Mouse (Mus musculus) CH12.LX (cell line): ENCODE results near the gene Tmem178b. TPM values are rescaled to one million over a fixed set of nuclear protein-coding genes. Genes with fewer than 3 reads are reported as not detected.

Experiments
- DNase-seq: peaks from one replicate; pipeline ENCODE4 v3.0.0-alpha.2; 2013; ENCODE audit errors: extremely low read depth
- H3K27ac ChIP-seq: 2 replicates; pipeline ENCODE4 v1.5.1; 2012; ENCODE audit warnings: low read depth, mild to moderate bottlenecking, control low read depth, moderate library complexity; ENCODE audit not compliant: insufficient read depth
- H3K27me3 ChIP-seq: replicated peaks from 2 replicates; pipeline ENCODE3; 2012; ENCODE audit warnings: inconsistent platforms
- H3K36me3 ChIP-seq, 2 experiments: replicated peaks in 1 of 2; 2 replicates each; pipeline versions ENCODE3 to v1.6.1; 2012; ENCODE audit warnings: inconsistent platforms in 1 of 2, low read length in 1 of 2, mild to moderate bottlenecking in 1 of 2, mixed read lengths in 1 of 2, moderate library complexity in 1 of 2; ENCODE audit not compliant: control insufficient read depth in 1 of 2, insufficient read depth in 1 of 2
- H3K4me1 ChIP-seq, 2 experiments: 2 replicates each; pipeline ENCODE4 v1.6.1; 2012; ENCODE audit warnings: inconsistent platforms in 1 of 2, moderate library complexity in 1 of 2; ENCODE audit not compliant: insufficient read depth in 2 of 2, control insufficient read depth in 1 of 2
- H3K4me2 ChIP-seq: 2 replicates; pipeline ENCODE4 v1.6.1; 2012; ENCODE audit warnings: low read depth, mild to moderate bottlenecking, control low read depth; ENCODE audit not compliant: poor library complexity, insufficient read depth, severe bottlenecking
- H3K4me3 ChIP-seq, 3 experiments: fragments of 150-350 bp in 1 of 3; sonication (generic) in 1 of 3; replicated peaks in 1 of 3; 2 replicates each; pipeline versions ENCODE3 to v1.5.1; 2011 to 2012; ENCODE audit warnings: low read depth in 2 of 3, low read length in 2 of 3, mild to moderate bottlenecking in 2 of 3, moderate library complexity in 2 of 3, control low read depth in 1 of 3, improper control_type of control experiment in 1 of 3, inconsistent platforms in 1 of 3, mixed read lengths in 1 of 3; ENCODE audit not compliant: poor library complexity in 1 of 3
- H3K79me2 ChIP-seq: replicated peaks from 2 replicates; pipeline ENCODE4 v1.6.1; 2012; ENCODE audit warnings: mild to moderate bottlenecking, moderate library complexity; ENCODE audit not compliant: control insufficient read depth, poor library complexity, insufficient read depth, severe bottlenecking; ENCODE audit errors: extremely low read depth
- H3K9ac ChIP-seq: 2 replicates; pipeline ENCODE4 v1.6.1; 2012; ENCODE audit warnings: low read depth, mild to moderate bottlenecking, control low read depth, moderate library complexity; ENCODE audit not compliant: insufficient read depth
- H3K9me3 ChIP-seq: replicated peaks from 2 replicates; pipeline ENCODE3; 2012; ENCODE audit warnings: low read length, inconsistent platforms, mixed read lengths
- CHD1 ChIP-seq: IDR thresholded peaks from 2 replicates; pipeline ENCODE4 v1.6.1; 2012; ENCODE audit warnings: low read depth, low read length, improper control_type of control experiment, inconsistent platforms
- CTCF ChIP-seq, 2 experiments: IDR thresholded peaks in 1 of 2; conservative IDR thresholded peaks in 1 of 2; 2 replicates each; pipeline ENCODE4 v1.5.1; 2011 to 2012; ENCODE audit warnings: low read depth in 2 of 2, low read length in 2 of 2, improper control_type of control experiment in 1 of 2, inconsistent platforms in 1 of 2, mild to moderate bottlenecking in 1 of 2, moderate library complexity in 1 of 2
- E2F4 ChIP-seq: IDR thresholded peaks from 2 replicates; pipeline ENCODE4 v1.6.1; 2011; ENCODE audit warnings: low read depth, low read length, improper control_type of control experiment; ENCODE audit not compliant: insufficient replicate concordance
- ELF1 ChIP-seq: IDR thresholded peaks from 2 replicates; pipeline ENCODE4 v1.6.1; 2014; ENCODE audit warnings: low read depth, mild to moderate bottlenecking, inconsistent platforms, low read length, improper control_type of control experiment
- ETS1 ChIP-seq: conservative IDR thresholded peaks from 2 replicates; pipeline ENCODE4 v1.6.1; 2012; ENCODE audit warnings: low read depth, mild to moderate bottlenecking, inconsistent platforms, low read length, improper control_type of control experiment, moderate library complexity
- GABPA ChIP-seq: IDR thresholded peaks from 2 replicates; pipeline ENCODE4 v1.6.1; 2012; ENCODE audit warnings: low read depth, low read length, improper control_type of control experiment, inconsistent platforms; ENCODE audit not compliant: insufficient replicate concordance
- HCFC1 ChIP-seq: IDR thresholded peaks from 2 replicates; pipeline ENCODE4 v1.6.1; 2012; ENCODE audit warnings: low read depth, mild to moderate bottlenecking, inconsistent platforms, low read length, improper control_type of control experiment
- JUN ChIP-seq: IDR thresholded peaks from 2 replicates; pipeline ENCODE4 v1.6.1; 2011; ENCODE audit warnings: low read depth, mild to moderate bottlenecking, low read length, improper control_type of control experiment, moderate library complexity; ENCODE audit not compliant: insufficient read depth
- JUND ChIP-seq: conservative IDR thresholded peaks from 2 replicates; pipeline ENCODE4 v1.6.1; 2011; ENCODE audit warnings: low read depth, low read length, improper control_type of control experiment
- KAT2A ChIP-seq: IDR thresholded peaks from 2 replicates; pipeline ENCODE4 v1.6.1; 2012; ENCODE audit warnings: low read length, improper control_type of control experiment, inconsistent platforms; ENCODE audit not compliant: insufficient replicate concordance
- MAZ ChIP-seq: IDR thresholded peaks from 2 replicates; pipeline ENCODE4 v1.6.1; 2012; ENCODE audit warnings: low read depth, mild to moderate bottlenecking, inconsistent platforms, low read length, improper control_type of control experiment, moderate library complexity
- MEF2A ChIP-seq: IDR thresholded peaks from 2 replicates; pipeline ENCODE4 v1.6.1; 2014; ENCODE audit warnings: low read depth, mild to moderate bottlenecking, inconsistent platforms, low read length, improper control_type of control experiment, borderline replicate concordance
- MXI1 ChIP-seq: IDR thresholded peaks from 2 replicates; pipeline ENCODE4 v1.6.1; 2011; ENCODE audit warnings: mild to moderate bottlenecking, low read depth, low read length, improper control_type of control experiment
- NRF1 ChIP-seq: IDR thresholded peaks from 2 replicates; pipeline ENCODE4 v1.6.1; 2014; ENCODE audit warnings: low read depth, mild to moderate bottlenecking, inconsistent platforms, low read length, improper control_type of control experiment, moderate library complexity
- PAX5 ChIP-seq: IDR thresholded peaks from 2 replicates; pipeline ENCODE4 v1.6.1; 2012; ENCODE audit warnings: low read length, inconsistent platforms, mixed read lengths
- SMC3 ChIP-seq: IDR thresholded peaks from 2 replicates; pipeline ENCODE4 v1.6.1; 2011; ENCODE audit warnings: low read depth, low read length, improper control_type of control experiment
- TBP ChIP-seq: conservative IDR thresholded peaks from 2 replicates; pipeline ENCODE4 v1.6.1; 2011; ENCODE audit warnings: low read depth, low read length, improper control_type of control experiment
- TCF12 ChIP-seq: IDR thresholded peaks from 2 replicates; pipeline ENCODE4 v1.6.1; 2014; ENCODE audit warnings: low read depth, mild to moderate bottlenecking, inconsistent platforms, low read length, improper control_type of control experiment
- UBTF ChIP-seq: IDR thresholded peaks from 2 replicates; pipeline ENCODE4 v1.6.1; 2012; ENCODE audit warnings: low read depth, mild to moderate bottlenecking, inconsistent platforms, low read length, improper control_type of control experiment, moderate library complexity
- USF1 ChIP-seq: IDR thresholded peaks from 2 replicates; pipeline ENCODE4 v1.6.1; 2014; ENCODE audit warnings: low read depth, mild to moderate bottlenecking, inconsistent platforms, low read length, improper control_type of control experiment
- USF2 ChIP-seq: conservative IDR thresholded peaks from 2 replicates; pipeline ENCODE4 v1.6.1; 2011; ENCODE audit warnings: low read depth, low read length, improper control_type of control experiment
- ZC3H11A ChIP-seq: IDR thresholded peaks from 2 replicates; pipeline ENCODE4 v1.6.1; 2012; ENCODE audit warnings: low read depth, mild to moderate bottlenecking, inconsistent platforms, low read length, improper control_type of control experiment
- ZMIZ1 ChIP-seq: IDR thresholded peaks from 2 replicates; pipeline ENCODE4 v1.6.1; 2012; ENCODE audit warnings: low read depth, mild to moderate bottlenecking, inconsistent platforms, low read length, improper control_type of control experiment
- ZNF384 ChIP-seq: IDR thresholded peaks from 2 replicates; pipeline ENCODE4 v1.6.1; 2012; ENCODE audit warnings: low read depth, low read length, improper control_type of control experiment, inconsistent platforms
- dilution Hi-C: fragments of 300-500 bp; cut with MboI; formaldehyde crosslinking; loops from 2 replicates; pipeline ENCODE4 v1.14.3; 2020; ENCODE audit warnings: low sequenced_read_pairs; ENCODE audit not compliant: extremely low pct_unique_long_range_greater_than_20kb, extremely low pct_ligation_motif_present
- in situ Hi-C: fragments of 300-500 bp; cut with MboI; formaldehyde crosslinking; loops from 3 replicates; pipeline ENCODE4 v1.14.3; 2019; ENCODE audit warnings: low sequenced_read_pairs, low pct_ligation_motif_present, low pct_unique_long_range_greater_than_20kb, mixed read lengths
- polyA plus RNA-seq: library from polyadenylated mRNA; unstranded; fragments of >175 nt; gene quantifications from 2 replicates; pipeline ENCODE4 v1.2.1, GENCODE M21; 2012; ENCODE audit warnings: low read depth; ENCODE audit not compliant: insufficient read length
- total RNA-seq, 2 experiments: library from RNA; depleted of rRNA; stranded (reverse); fragments of 300-350 nt in 1 of 2; fragments of >200 nt in 1 of 2; gene quantifications; 2 replicates each; pipeline ENCODE4 v1.2.3; 2012 to 2014

Tmem178b gene
- total and polyA plus RNA-seq, 3 experiments: not detected

- Histone ChIP-seq H3K36me3 (no peaks in the 10 kb centered on the region), H3K4me2 (no peak overlapping the region), H3K27me3 (no peaks in the 10 kb centered on the region), H3K79me2 (no peaks in the 10 kb centered on the region), H3K9ac (no peak overlapping the region), H3K9me3 (peaks cover 19% of the 10 kb centered on the region), H3K27ac (no peak overlapping the region), H3K4me1 (no peaks in the 10 kb centered on the region), H3K4me3 (no peak overlapping the region)
- no peak for TF ChIP-seq NRF1
- no peak for TF ChIP-seq MXI1
- TF ChIP-seq HCFC1: no peak
- TF ChIP-seq E2F4: no peak
- TF ChIP-seq ZNF384: no peak
- TF ChIP-seq UBTF: no peak
- TF ChIP-seq TBP: no peak
- TF ChIP-seq MAZ: no peak
- no peak for TF ChIP-seq USF2
- TF ChIP-seq JUN: no peak
- no peak for TF ChIP-seq TCF12
- no peak for TF ChIP-seq ELF1
- TF ChIP-seq KAT2A: no peak
- no peak for TF ChIP-seq USF1
- TF ChIP-seq JUND: no peak
- in situ Hi-C loops: no loop called here
- dilution Hi-C loops: no loop called here
- DNase-seq: no peak
These were observed 3.4 kb downstream of the Tmem178b start for GRCm38 (mm10) chr6:39876444-39876843.

- H3K4me3 ChIP-seq: no peak overlapping the region
- dilution Hi-C loops: no loop called here
- no peaks in the 10 kb centered on the region for H3K36me3 ChIP-seq
- no peak overlapping the region for H3K9ac ChIP-seq
- H3K79me2 ChIP-seq: no peaks in the 10 kb centered on the region
- peak; percentile 9 for DNase-seq
- H3K27ac ChIP-seq: no peak overlapping the region
- peaks cover 0 to 7% of the 10 kb centered on the region in 2 experiments; a peak in 2 of 4 replicates for H3K4me1 ChIP-seq
- H3K9me3 ChIP-seq: no peaks in the 10 kb centered on the region
- H3K4me2 ChIP-seq: no peak overlapping the region
- no peak for TF ChIP-seq ETS1
- no peak for TF ChIP-seq CHD1
- TF ChIP-seq UBTF: no peak
- TF ChIP-seq KAT2A: no peak
- no peak for TF ChIP-seq CTCF (conservative IDR thresholded peaks at IDR 0.05 in 1 of 2, IDR thresholded peaks at IDR 0.05 in 1 of 2; ENCODE audit: low read depth in 2 of 2, low read length in 2 of 2)
- TF ChIP-seq ZC3H11A: no peak
- no peak for TF ChIP-seq PAX5
- TF ChIP-seq TCF12: no peak
- TF ChIP-seq MEF2A: no peak
- TF ChIP-seq MAZ: no peak
- no peak for TF ChIP-seq ZMIZ1
- TF ChIP-seq E2F4: no peak
- TF ChIP-seq GABPA: no peak
- TF ChIP-seq ZNF384: no peak
- TF ChIP-seq SMC3: no peak
- TF ChIP-seq, all 38 proteins: peak for 0
- no peaks in the 10 kb centered on the region for H3K27me3 ChIP-seq
- in situ Hi-C loops: no loop called here
These were observed 17.7 kb downstream of the Tmem178b start for GRCm38 (mm10) chr6:39890811-39891210.
